Comparison of ENCODE assay signal across 16 mouse cellular contexts in genomic region chr2:10324980-10325379, GRCm38 (mm10).
"Had no signal": no experiment of that assay in that cellular context is flagged by ENCODE, and none has a peak within 500 bp of the region (broad histone marks: within the 10 kb centered on the region; RNA-seq: fewer than 3 reads in every experiment).

No protein-coding gene starts in this region.

- H3K4me1 ChIP-seq: stomach, embryonic 15.5 days had no signal

- H3K27ac ChIP-seq: neural tube, embryonic 13.5 days; neural tube, embryonic 15.5 days; stomach, embryonic 15.5 days; stomach, postnatal 0 days had no signal

- H3K27me3 ChIP-seq: neural tube, embryonic 13.5 days; neural tube, embryonic 15.5 days; stomach, embryonic 15.5 days had no signal

- H3K4me3 ChIP-seq: neural tube, embryonic 13.5 days; neural tube, embryonic 15.5 days; stomach, embryonic 15.5 days had no signal

- H3K9me3 ChIP-seq: neural tube, embryonic 13.5 days; neural tube, embryonic 15.5 days; stomach, embryonic 15.5 days had no signal

- H3K36me3 ChIP-seq: neural tube, embryonic 13.5 days; neural tube, embryonic 15.5 days; stomach, embryonic 15.5 days had no signal

- H3K9ac ChIP-seq: neural tube, embryonic 13.5 days; neural tube, embryonic 15.5 days; stomach, embryonic 15.5 days had no signal

- H3K4me2 ChIP-seq: neural tube, embryonic 13.5 days; neural tube, embryonic 15.5 days; stomach, embryonic 15.5 days had no signal

- DNase-seq: retina, postnatal 1 day; right cerebral cortex, adult 18-20 months; right cerebral cortex, postnatal 14 days; right cerebral cortex, postnatal 25 days; right cerebral cortex, postnatal 4 days; spleen, adult 18-20 months; thymus, adult 18-20 months; thymus, adult 2 months; thymus, postnatal 14 days; thymus, postnatal 25 days; thymus, postnatal 36 days; thymus, postnatal 4 days had no signal
